Mouse (Mus musculus) ES-E14 (cell line): Measurements from ENCODE around the gene Pnpla8. TPM values are rescaled to one million over a fixed set of nuclear protein-coding genes. Genes with fewer than 3 reads are reported as not detected.

ENCODE experiments used
- DNase-seq: peaks from one replicate; pipeline ENCODE4 v3.0.0-alpha.2; 2013; ENCODE audit warnings: low read depth, low spot score
- H3K27ac ChIP-seq: 2 replicates; pipeline ENCODE4 v1.5.1; 2012; ENCODE audit warnings: low read depth, mild to moderate bottlenecking, low read length, moderate library complexity, mixed read lengths; ENCODE audit not compliant: poor library complexity, insufficient read depth, severe bottlenecking
- H3K36me3 ChIP-seq: 2 replicates; pipeline ENCODE4 v1.6.1; 2012; ENCODE audit warnings: mild to moderate bottlenecking, low read length, moderate library complexity, mixed read lengths; ENCODE audit not compliant: control insufficient read depth, poor library complexity, insufficient read depth, severe bottlenecking
- H3K4me1 ChIP-seq, 2 experiments: fragments of 150-350 bp in 1 of 2; sonication (generic) in 1 of 2; 2 replicates each; pipeline ENCODE4 v1.6.1; 2012; ENCODE audit warnings: low read length in 2 of 2, mild to moderate bottlenecking in 1 of 2, mixed read lengths in 1 of 2; ENCODE audit not compliant: control insufficient read depth in 2 of 2, insufficient read depth in 2 of 2, poor library complexity in 1 of 2
- H3K4me3 ChIP-seq, 2 experiments: fragments of 150-350 bp in 1 of 2; sonication (generic) in 1 of 2; 2 replicates each; pipeline ENCODE4 v1.5.1; 2012; ENCODE audit warnings: low read length in 2 of 2, low read depth in 1 of 2, mild to moderate bottlenecking in 1 of 2, mixed read lengths in 1 of 2; ENCODE audit not compliant: insufficient read depth in 1 of 2, poor library complexity in 1 of 2, severe bottlenecking in 1 of 2
- H3K9ac ChIP-seq: 2 replicates; pipeline ENCODE4 v1.6.1; 2012; ENCODE audit warnings: low read depth, mild to moderate bottlenecking, low read length, mixed read lengths; ENCODE audit not compliant: poor library complexity, insufficient read depth, severe bottlenecking
- H3K9me3 ChIP-seq: fragments of 150-350 bp; sonication (generic); 2 replicates; pipeline ENCODE4 v1.6.1; 2012; ENCODE audit warnings: low read depth, mild to moderate bottlenecking, low read length; ENCODE audit not compliant: control insufficient read depth, insufficient read depth
- CHD2 ChIP-seq: IDR thresholded peaks from 2 replicates; pipeline ENCODE4 v1.6.1; 2014; ENCODE audit warnings: mild to moderate bottlenecking, low read depth, low read length, inconsistent platforms
- HCFC1 ChIP-seq: IDR thresholded peaks from 2 replicates; pipeline ENCODE4 v1.6.1; 2012; ENCODE audit warnings: low read length, inconsistent platforms, borderline replicate concordance; ENCODE audit not compliant: insufficient read depth
- MAFK ChIP-seq: IDR thresholded peaks from 2 replicates; pipeline ENCODE4 v1.6.1; 2014; ENCODE audit warnings: mild to moderate bottlenecking, low read depth, low read length, inconsistent platforms; ENCODE audit not compliant: insufficient read depth
- ZC3H11A ChIP-seq: IDR thresholded peaks from 2 replicates; pipeline ENCODE4 v1.6.1; 2012; ENCODE audit warnings: low read depth, mild to moderate bottlenecking, inconsistent platforms, low read length, borderline replicate concordance
- ZNF384 ChIP-seq: IDR thresholded peaks from 2 replicates; pipeline ENCODE4 v1.6.1; 2012; ENCODE audit warnings: low read depth, low read length, inconsistent platforms
- in situ Hi-C, 2 experiments: fragments of 600-800 bp; cut with MboI; formaldehyde crosslinking; loops; one replicate each; pipeline ENCODE4 v1.15.1; 2025; ENCODE audit warnings: low sequenced_read_pairs in 2 of 2, inconsistent platforms in 1 of 2; ENCODE audit not compliant: unreplicated experiment in 2 of 2
- total RNA-seq: library from RNA; depleted of rRNA; stranded (reverse); fragments of 300-350 nt; gene quantifications from 2 replicates; pipeline ENCODE4 v1.2.3, GENCODE M21; 2012

Pnpla8 gene
- total RNA-seq, 1 experiment = 23.6 TPM

GRCm38 (mm10) chr12:44330216-44330719 lies 109.1 kb downstream of the Pnpla8 start:
- Histone ChIP-seq H3K4me1 (no peaks in the 10 kb centered on the region), H3K4me3 (peak overlapping the region; percentile 66 to 77), H3K9ac (no peak overlapping the region), H3K9me3 (no peaks in the 10 kb centered on the region), H3K27ac (no peak overlapping the region), H3K36me3 (no peaks in the 10 kb centered on the region)
- in situ Hi-C loops = no loop called here
- peak; percentile 13 for DNase-seq
- TF ChIP-seq ZC3H11A = no peak
- TF ChIP-seq CHD2 = no peak
- no peak for TF ChIP-seq HCFC1
- TF ChIP-seq MAFK = no peak

- Histone ChIP-seq H3K4me3 (no peak overlapping the region), H3K9me3 (no peaks in the 10 kb centered on the region), H3K4me1 (no peaks in the 10 kb centered on the region), H3K9ac (no peak overlapping the region), H3K36me3 (no peaks in the 10 kb centered on the region), H3K27ac (no peak overlapping the region)
- TF ChIP-seq HCFC1 (no peak), CHD2 (no peak), ZNF384 (no peak), MAFK (no peak), ZC3H11A (no peak)
- no peak for DNase-seq
- in situ Hi-C loops = no loop called here
Observed at GRCm38 (mm10) chr12:44337136-44337640, 116.0 kb downstream of the Pnpla8 start.

GRCm38 (mm10) chr12:44338195-44338622 lies 117.0 kb downstream of the Pnpla8 start:
- Histone ChIP-seq H3K4me3 (no peak overlapping the region), H3K4me1 (no peaks in the 10 kb centered on the region), H3K9me3 (no peaks in the 10 kb centered on the region), H3K27ac (no peak overlapping the region), H3K36me3 (no peaks in the 10 kb centered on the region), H3K9ac (no peak overlapping the region)
- TF ChIP-seq CHD2 (no peak), MAFK (no peak), HCFC1 (no peak), ZC3H11A (no peak), ZNF384 (no peak)
- in situ Hi-C loops = no loop called here
- no peak for DNase-seq

GRCm38 (mm10) chr12:44344075-44344474 lies 122.9 kb downstream of the Pnpla8 start:
- H3K9ac ChIP-seq = no peak overlapping the region
- no peaks in the 10 kb centered on the region for H3K9me3 ChIP-seq
- no peak overlapping the region for H3K4me3 ChIP-seq
- no peak for DNase-seq
- in situ Hi-C loops = no loop called here
- H3K4me1 ChIP-seq = peaks cover 0 to 2% of the 10 kb centered on the region in 2 experiments; a peak in 1 of 4 replicates
- TF ChIP-seq HCFC1 (no peak), ZC3H11A (no peak), ZNF384 (no peak)
- no peak overlapping the region for H3K27ac ChIP-seq
- no peaks in the 10 kb centered on the region for H3K36me3 ChIP-seq

- DNase-seq = no peak
- TF ChIP-seq ZC3H11A = no peak
- no peak for TF ChIP-seq CHD2
- TF ChIP-seq HCFC1 = no peak
- TF ChIP-seq ZNF384 = no peak
- TF ChIP-seq MAFK = no peak
- no peaks in the 10 kb centered on the region for H3K9me3 ChIP-seq
- no peak overlapping the region for H3K27ac ChIP-seq
- H3K36me3 ChIP-seq = no peaks in the 10 kb centered on the region
- H3K9ac ChIP-seq = no peak overlapping the region
- in situ Hi-C loops = no loop called here
- peaks cover 0 to 2% of the 10 kb centered on the region in 2 experiments; a peak in 1 of 4 replicates for H3K4me1 ChIP-seq
- H3K4me3 ChIP-seq = no peak overlapping the region
Observed at GRCm38 (mm10) chr12:44345251-44345650, 124.1 kb downstream of the Pnpla8 start.
